Mouse (Mus musculus) C2C12 (cell line): ENCODE results near the gene Zfp335. TPM values are rescaled to one million over a fixed set of nuclear protein-coding genes. Genes with fewer than 3 reads are reported as not detected.

Source experiments
- H3K27me3 ChIP-seq: one replicate; pipeline ENCODE4 v1.6.1; 2011; ENCODE audit not compliant: control insufficient read depth, insufficient read depth, insufficient read length
- H3K36me3 ChIP-seq: one replicate; pipeline ENCODE4 v1.6.1; 2011; ENCODE audit not compliant: control insufficient read depth, insufficient read depth
- H3K4me3 ChIP-seq: one replicate; pipeline ENCODE4 v1.5.1; 2011; ENCODE audit warnings: mild to moderate bottlenecking, control low read depth; ENCODE audit not compliant: poor library complexity, insufficient read depth, severe bottlenecking
- H3K79me2 ChIP-seq: one replicate; pipeline ENCODE4 v1.6.1; 2011; ENCODE audit not compliant: control insufficient read depth, insufficient read depth
- H3K79me3 ChIP-seq: one replicate; pipeline ENCODE4 v1.6.1; 2011; ENCODE audit warnings: low read depth, control low read depth
- H3ac ChIP-seq: one replicate; pipeline ENCODE3; 2011; ENCODE audit warnings: low read depth; ENCODE audit not compliant: control insufficient read depth, insufficient read length
- CEBPB ChIP-seq: IDR thresholded peaks from one replicate; pipeline ENCODE4 v1.6.1; 2011; ENCODE audit warnings: low read depth, mild to moderate bottlenecking, control low read depth, moderate library complexity
- CTCF ChIP-seq: IDR thresholded peaks from one replicate; pipeline ENCODE4 v1.5.1; 2011; ENCODE audit not compliant: control insufficient read depth, insufficient read depth, insufficient read length
- FOSL1 ChIP-seq: IDR thresholded peaks from one replicate; pipeline ENCODE4 v1.8.0; 2011; ENCODE audit warnings: mild to moderate bottlenecking, low read length; ENCODE audit not compliant: poor library complexity, insufficient read depth, severe bottlenecking
- MAX ChIP-seq: IDR thresholded peaks from one replicate; pipeline ENCODE4 v1.6.1; 2011; ENCODE audit warnings: mild to moderate bottlenecking, control low read depth
- MYOD1 ChIP-seq: IDR thresholded peaks from one replicate; pipeline ENCODE4 v1.6.1; 2011; ENCODE audit warnings: low read depth; ENCODE audit not compliant: control insufficient read depth, insufficient read length
- MYOG ChIP-seq: IDR thresholded peaks from one replicate; pipeline ENCODE4 v1.6.1; 2011; ENCODE audit not compliant: control insufficient read depth, insufficient read length; ENCODE audit errors: extremely low read depth
- USF1 ChIP-seq: IDR thresholded peaks from one replicate; pipeline ENCODE4 v1.6.1; 2011; ENCODE audit warnings: low read depth, mild to moderate bottlenecking, control low read depth, moderate library complexity
- polyA plus RNA-seq: library from polyadenylated mRNA; unstranded; fragments of >200 nt; fragmentation: generic; extraction: Trizol; gene quantifications from one replicate; pipeline ENCODE4 v1.2.1, GENCODE M21; 2012; ENCODE audit warnings: missing spikeins

Gene Zfp335
- polyA plus RNA-seq, 1 experiment, result 11.7 TPM

- Histone ChIP-seq H3K4me3 (no peak overlapping the region), H3ac (no peak overlapping the region), H3K79me2 (no peaks in the 10 kb centered on the region), H3K36me3 (peaks cover 89% of the 10 kb centered on the region), H3K79me3 (no peaks in the 10 kb centered on the region), H3K27me3 (no peaks in the 10 kb centered on the region)
- TF ChIP-seq MYOG (no peak), USF1 (no peak)
Measured at GRCm38 (mm10) chr2:164888996-164889395, 22.6 kb downstream of the Zfp335 start.

GRCm38 (mm10) chr2:164886617-164887016, 24.9 kb downstream of the Zfp335 start:
- Histone ChIP-seq H3ac (no peak overlapping the region), H3K36me3 (peaks cover 81% of the 10 kb centered on the region), H3K79me3 (peaks cover 8% of the 10 kb centered on the region), H3K27me3 (no peaks in the 10 kb centered on the region), H3K79me2 (peaks cover 14% of the 10 kb centered on the region), H3K4me3 (no peak overlapping the region)
- TF ChIP-seq CTCF, result no peak
- TF ChIP-seq FOSL1, result no peak
- TF ChIP-seq USF1, result no peak
- no peak for TF ChIP-seq CEBPB
- TF ChIP-seq MYOD1, result no peak
- TF ChIP-seq MYOG, result no peak
- TF ChIP-seq MAX, result no peak

- Histone ChIP-seq H3ac (no peak overlapping the region), H3K27me3 (no peaks in the 10 kb centered on the region), H3K79me3 (peaks cover 16% of the 10 kb centered on the region), H3K79me2 (peaks cover 22% of the 10 kb centered on the region), H3K4me3 (no peak overlapping the region), H3K36me3 (peaks cover 76% of the 10 kb centered on the region)
- TF ChIP-seq MYOD1 (no peak), USF1 (no peak), CEBPB (no peak), MYOG (no peak), CTCF (no peak), FOSL1 (no peak)
Measured at GRCm38 (mm10) chr2:164885788-164886187, 25.8 kb downstream of the Zfp335 start.

GRCm38 (mm10) chr2:164882619-164883018, 28.9 kb downstream of the Zfp335 start:
- Histone ChIP-seq H3K79me2 (peaks cover 48% of the 10 kb centered on the region), H3ac (no peak overlapping the region), H3K36me3 (peaks cover 46% of the 10 kb centered on the region), H3K4me3 (no peak overlapping the region), H3K79me3 (peaks cover 35% of the 10 kb centered on the region), H3K27me3 (no peaks in the 10 kb centered on the region)
- TF ChIP-seq USF1 (no peak), MYOD1 (no peak), CTCF (no peak), CEBPB (no peak), FOSL1 (no peak), MYOG (no peak), MAX (no peak)

GRCm38 (mm10) chr2:164879568-164880277, 31.8 kb downstream of the Zfp335 start:
- H3K79me3 ChIP-seq, result peaks cover 35% of the 10 kb centered on the region
- peaks cover 48% of the 10 kb centered on the region for H3K79me2 ChIP-seq
- H3ac ChIP-seq, result peak overlapping the region; percentile 98
- no peaks in the 10 kb centered on the region for H3K27me3 ChIP-seq
- H3K4me3 ChIP-seq, result peak overlapping the region; percentile 97
- peaks cover 19% of the 10 kb centered on the region for H3K36me3 ChIP-seq
- TF ChIP-seq CTCF (no peak), USF1 (no peak), MAX (peak; percentile 32), CEBPB (no peak)

- TF ChIP-seq CEBPB (no peak), FOSL1 (no peak), CTCF (no peak), USF1 (no peak), MYOD1 (no peak), MAX (peak; percentile 48)
- H3ac ChIP-seq, result peak within 1 kb of the TSS; percentile 98
- H3K4me3 ChIP-seq, result peak within 1 kb of the TSS; percentile 97
- H3K27me3 ChIP-seq, result no peaks in the 10 kb centered on the region
- peaks cover 19% of the 10 kb centered on the region for H3K36me3 ChIP-seq
- peaks cover 48% of the 10 kb centered on the region for H3K79me2 ChIP-seq
- peaks cover 35% of the 10 kb centered on the region for H3K79me3 ChIP-seq
Measured at GRCm38 (mm10) chr2:164879228-164879567, 32.4 kb downstream of the Zfp335 start, which contains the start of gene Pcif1. Pcif1 (plus strand) TSS chr2:164879304.
